Mouse (Mus musculus) ES-Bruce4 (cell line): ENCODE data around the gene Syne3.

Source experiments
- CTCF ChIP-seq: IDR thresholded peaks from one replicate; pipeline ENCODE4 v1.8.1; 2011; ENCODE audit warnings: low read depth, low read length
- POLR2A ChIP-seq: IDR thresholded peaks from one replicate; pipeline ENCODE4 v1.8.1; 2011; ENCODE audit warnings: low read length; ENCODE audit not compliant: insufficient read depth

DNA sequence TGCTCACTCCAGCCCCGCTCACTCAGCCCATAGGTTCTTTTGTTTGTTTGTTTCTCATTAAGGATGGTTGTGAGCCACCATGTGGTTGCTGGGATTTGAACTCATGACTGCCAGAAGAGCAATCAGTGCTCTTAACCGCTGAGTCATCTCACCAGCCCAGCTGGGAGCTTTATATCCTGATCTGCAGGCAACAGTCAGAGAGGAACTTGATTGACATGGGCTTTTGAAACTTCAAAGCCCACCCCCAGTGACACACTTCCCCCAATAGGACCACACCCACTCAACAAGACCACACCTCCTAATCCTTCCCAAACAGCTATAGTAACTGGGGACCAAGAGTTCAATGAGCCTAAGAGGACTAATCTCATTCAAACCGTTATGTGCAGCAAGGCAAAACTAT, 85.1 kb downstream of the Syne3 start:
- no peak for TF ChIP-seq CTCF
- TF ChIP-seq POLR2A: no peak
